Comparison of ENCODE assay signal across 8 mouse cellular contexts in genomic region chr4:135034406-135034805, GRCm38 (mm10).
DNase-seq lines count a peak whose midpoint lies in the region; ATAC-seq and TF ChIP-seq lines count a peak whose summit lies in the region.

No protein-coding gene starts in this region.

- TF ChIP-seq CTCF in ES-Bruce4 (IDR thresholded peaks at IDR 0.05; ENCODE audit: low read depth, low read length), result peak; percentile 97
- peak; percentile 64; the same call in 1 of the 2 replicates for TF ChIP-seq CTCF in olfactory bulb, adult 2 months (IDR thresholded peaks at IDR 0.05; ENCODE audit: insufficient read depth, low read depth, low read length)

- DNase-seq in kidney, adult 11 months, result peak; percentile 21
- peak; percentile 18 to 33 for DNase-seq in adrenal gland, postnatal 4 days (ENCODE audit: low spot score in 2 of 2)
- peak; percentile 55 for DNase-seq in embryonic facial prominence, embryonic 11.5 days (ENCODE audit: low spot score)
- peak; percentile 57 for DNase-seq in left cerebral cortex, postnatal 4 days
- DNase-seq in yolk sac, embryonic 10.5 days (ENCODE audit: low spot score), result peak; percentile 10

- H3K36me3 ChIP-seq in kidney, embryonic 15.5 days, result no peaks in the 10 kb centered on the region
- H3K36me3 ChIP-seq in ES-Bruce4 (ENCODE audit: control insufficient read depth, insufficient read depth, low read length, poor library complexity, severe bottlenecking), result no peaks in the 10 kb centered on the region
- H3K36me3 ChIP-seq in embryonic facial prominence, embryonic 11.5 days (replicated peaks; ENCODE audit: control insufficient read depth, insufficient read depth, low read depth, low read length), result no peaks in the 10 kb centered on the region

- TF ChIP-seq POLR2A in ES-Bruce4 (IDR thresholded peaks at IDR 0.05; ENCODE audit: insufficient read depth, low read length), result no peak
- no peak for TF ChIP-seq POLR2A in olfactory bulb, adult 2 months (IDR thresholded peaks at IDR 0.05; ENCODE audit: insufficient read depth, low read depth, low read length)

- H3K4me1 ChIP-seq in kidney, embryonic 15.5 days, result no peaks in the 10 kb centered on the region
- H3K4me1 ChIP-seq in ES-Bruce4 (ENCODE audit: control insufficient read depth, insufficient read depth, low read length), result peaks cover 14% of the 10 kb centered on the region
- no peaks in the 10 kb centered on the region for H3K4me1 ChIP-seq in embryonic facial prominence, embryonic 11.5 days (ENCODE audit: control insufficient read depth, insufficient read depth, low read length)
- peaks cover 6% of the 10 kb centered on the region; the same call in 1 of the 2 replicates for H3K4me1 ChIP-seq in olfactory bulb, adult 2 months (ENCODE audit: control insufficient read depth, insufficient read depth, low read length)

- intact Hi-C loops in left cerebral cortex, postnatal 4 days (cut with DNase I), result no loop called here

- WGBS in kidney, embryonic 15.5 days, result 42% methylated on average over 7 of the region's 7 CpGs
- WGBS in embryonic facial prominence, embryonic 11.5 days, result 25% methylated on average over 7 of the region's 7 CpGs
- 49% methylated on average over 7 of the region's 7 CpGs for WGBS in olfactory bulb, adult 2 months

- H3K9ac ChIP-seq in kidney, embryonic 15.5 days, result no peak overlapping the region
- no peak overlapping the region for H3K9ac ChIP-seq in ES-Bruce4 (ENCODE audit: low read depth, poor library complexity, severe bottlenecking)
- H3K9ac ChIP-seq in embryonic facial prominence, embryonic 11.5 days (replicated peaks; ENCODE audit: low read length), result no peak overlapping the region

- H3K4me2 ChIP-seq in kidney, embryonic 15.5 days, result no peak overlapping the region
- no peak overlapping the region for H3K4me2 ChIP-seq in embryonic facial prominence, embryonic 11.5 days (ENCODE audit: low read depth, low read length)

- no peak overlapping the region for H3K4me3 ChIP-seq in kidney, embryonic 15.5 days (replicated peaks)
- no peak overlapping the region for H3K4me3 ChIP-seq in ES-Bruce4 (ENCODE audit: low read depth, low read length)
- no peak overlapping the region for H3K4me3 ChIP-seq in embryonic facial prominence, embryonic 11.5 days (ENCODE audit: low read depth, low read length)
- no peak overlapping the region for H3K4me3 ChIP-seq in olfactory bulb, adult 2 months (ENCODE audit: insufficient read depth, low read depth, low read length)

- H3K27ac ChIP-seq in kidney, embryonic 15.5 days, result no peak overlapping the region
- no peak overlapping the region for H3K27ac ChIP-seq in ES-Bruce4 (ENCODE audit: insufficient read depth, low read length)
- H3K27ac ChIP-seq in embryonic facial prominence, embryonic 11.5 days (replicated peaks; ENCODE audit: low read depth, low read length), result no peak overlapping the region
- H3K27ac ChIP-seq in olfactory bulb, adult 2 months (ENCODE audit: insufficient read depth, low read depth, low read length), result no peak overlapping the region

- no peaks in the 10 kb centered on the region for H3K9me3 ChIP-seq in kidney, embryonic 15.5 days (replicated peaks)
- no peaks in the 10 kb centered on the region for H3K9me3 ChIP-seq in ES-Bruce4 (replicated peaks; ENCODE audit: control insufficient read depth, insufficient read depth, low read length, poor library complexity, severe bottlenecking)
- H3K9me3 ChIP-seq in embryonic facial prominence, embryonic 11.5 days (replicated peaks; ENCODE audit: control insufficient read depth, low read length), result no peaks in the 10 kb centered on the region

- no peak for ATAC-seq in kidney, embryonic 15.5 days (replicated peaks; ENCODE audit: low FRiP score)
- no peak for ATAC-seq in embryonic facial prominence, embryonic 11.5 days (replicated peaks; ENCODE audit: insufficient number of reproducible peaks, low FRiP score, low TSS enrichment, low read depth)

- TF ChIP-seq EP300 in ES-Bruce4 (IDR thresholded peaks at IDR 0.05; ENCODE audit: insufficient read depth, low read depth, low read length), result peak; percentile 42; the same call in 1 of the 2 replicates

- H3K27me3 ChIP-seq in kidney, embryonic 15.5 days, result peaks cover 14% of the 10 kb centered on the region; the same call in 1 of the 2 replicates
- H3K27me3 ChIP-seq in ES-Bruce4 (ENCODE audit: control insufficient read depth, insufficient read depth, low read length, poor library complexity, severe bottlenecking), result no peaks in the 10 kb centered on the region
- H3K27me3 ChIP-seq in embryonic facial prominence, embryonic 11.5 days (ENCODE audit: control insufficient read depth, insufficient read depth, low read length), result no peaks in the 10 kb centered on the region; the same call in 1 of the 2 replicates
